Mouse (Mus musculus) heart, adult 2 months (tissue): ENCODE data around the gene Terb1. TPM values are rescaled to one million over a fixed set of nuclear protein-coding genes. Genes with fewer than 3 reads are reported as not detected.

Experiments
- DNase-seq, 2 experiments: peaks; one replicate each; pipeline ENCODE4 v3.0.0; 2021
- H3K27ac ChIP-seq: fragments of 200-600 bp; 2 replicates; pipeline ENCODE4 v1.8.1; 2022
- H3K27me3 ChIP-seq: fragments of 200-500 bp; 2 replicates; pipeline ENCODE4 v1.6.1; 2012; ENCODE audit warnings: mild to moderate bottlenecking, low read length, inconsistent platforms, mixed read lengths; ENCODE audit not compliant: control insufficient read depth, insufficient read depth
- H3K36me3 ChIP-seq: fragments of 200-500 bp; 2 replicates; pipeline ENCODE4 v1.6.1; 2012; ENCODE audit warnings: low read length, inconsistent platforms; ENCODE audit not compliant: control insufficient read depth, insufficient read depth
- H3K4me1 ChIP-seq: fragments of 200-500 bp; 2 replicates; pipeline ENCODE4 v1.6.1; 2011; ENCODE audit warnings: low read length; ENCODE audit not compliant: control insufficient read depth, insufficient read depth
- H3K4me3 ChIP-seq: fragments of 200-600 bp; 2 replicates; pipeline ENCODE4 v1.8.1; 2022
- H3K79me2 ChIP-seq: fragments of 200-500 bp; replicated peaks from 2 replicates; pipeline ENCODE4 v1.6.1; 2012; ENCODE audit warnings: mild to moderate bottlenecking, inconsistent platforms, low read length, moderate library complexity, mixed read lengths; ENCODE audit not compliant: control insufficient read depth, insufficient read depth
- H3K9ac ChIP-seq: fragments of 200-500 bp; 2 replicates; pipeline ENCODE4 v1.6.1; 2012; ENCODE audit warnings: low read depth, mild to moderate bottlenecking, control low read depth, inconsistent platforms, low read length, mixed read lengths
- CTCF ChIP-seq: fragments of 200-600 bp; IDR thresholded peaks from 2 replicates; pipeline ENCODE4 v1.8.1; 2022; ENCODE audit warnings: antibody characterized with exemption, mild to moderate bottlenecking, moderate library complexity
- EP300 ChIP-seq: fragments of 200-500 bp; IDR thresholded peaks from 2 replicates; pipeline ENCODE4 v1.6.1; 2011; ENCODE audit warnings: low read depth, low read length, control low read depth; ENCODE audit not compliant: insufficient read depth
- POLR2A ChIP-seq: fragments of 200-500 bp; IDR thresholded peaks from 2 replicates; pipeline ENCODE4 v1.6.1; 2011; ENCODE audit warnings: mild to moderate bottlenecking, low read depth, low read length, control low read depth; ENCODE audit not compliant: insufficient read depth
- WGBS: fragments of 180-500 bp; shearing (Covaris S2); methylation state at CpG from one replicate; pipeline ENCODE4 v1.1.7; 2018; 5-methylcytosine and 5-hydroxymethylcytosine counted together
- intact Hi-C: fragments of 180-260 bp; cut with DNase I; formaldehyde crosslinking; loops from one replicate; pipeline ENCODE4 v1.15.1; 2025
- polyA plus RNA-seq: library from polyadenylated mRNA; depleted of rRNA; stranded (reverse); fragments of >200 nt; gene quantifications from 2 replicates; pipeline ENCODE4 v1.2.3, GENCODE M21; 2012; rRNA removed
- total RNA-seq, 2 experiments: library from RNA; stranded (reverse); gene quantifications; 2 replicates each; pipeline ENCODE4 v1.2.3; 2021

The Terb1 gene
- total and polyA plus RNA-seq, 3 experiments = not detected

- DNase-seq = no peak
- TF ChIP-seq EP300 = no peak
- TF ChIP-seq POLR2A = no peak
- no peak for TF ChIP-seq CTCF
- Histone ChIP-seq H3K27me3 (no peaks in the 10 kb centered on the region), H3K9ac (no peak overlapping the region), H3K27ac (no peak overlapping the region), H3K4me1 (peaks cover 6% of the 10 kb centered on the region), H3K4me3 (no peak overlapping the region), H3K79me2 (no peaks in the 10 kb centered on the region), H3K36me3 (no peaks in the 10 kb centered on the region)
- intact Hi-C loops = no loop called here
- 89% methylated on average over 6 of the region's 6 CpGs for WGBS
Observed at GRCm38 (mm10) chr8:104406340-104407128, 103.2 kb downstream of the Terb1 start.

DNA sequence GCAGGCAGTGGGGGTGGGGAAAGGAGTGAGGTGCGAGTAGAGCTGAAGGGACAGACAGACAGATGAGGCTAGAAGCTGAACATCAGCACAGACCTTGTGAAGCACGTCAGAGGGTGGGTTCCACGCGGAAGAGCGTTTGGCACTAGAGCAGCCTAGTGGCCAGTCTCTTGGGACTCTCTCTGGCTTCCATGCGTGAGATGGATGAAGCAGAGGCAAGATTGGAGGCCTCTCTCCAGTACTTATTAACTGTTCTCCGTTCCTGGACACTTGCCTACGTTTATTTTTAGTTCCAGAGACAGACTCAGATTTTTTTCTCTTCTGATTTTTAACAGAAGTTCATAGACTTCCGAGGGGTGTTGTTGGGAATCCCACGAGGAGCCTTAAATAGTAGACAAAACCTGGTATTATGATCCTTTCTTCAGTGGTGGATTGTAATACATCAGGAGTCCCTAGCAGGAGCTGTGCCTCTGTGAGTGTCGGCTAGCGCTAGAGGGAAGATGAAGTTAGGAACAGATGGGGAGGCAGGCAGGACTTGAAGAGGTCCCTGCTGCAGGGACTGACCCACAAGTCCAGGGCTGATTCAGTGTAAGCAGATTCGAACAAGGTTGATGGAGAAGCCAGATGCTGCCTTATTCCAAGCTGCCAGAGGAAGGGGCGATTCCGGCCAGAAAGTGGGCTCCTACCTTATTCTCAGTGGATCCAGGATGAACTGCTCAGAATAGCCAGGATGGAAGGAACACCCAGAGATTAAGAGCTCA is 104.1 kb downstream of the Terb1 start:
- Histone ChIP-seq H3K9ac (peak overlapping the region; percentile 31; the same call in 1 of the 2 replicates), H3K4me3 (no peak overlapping the region), H3K27me3 (no peaks in the 10 kb centered on the region), H3K4me1 (peaks cover 6% of the 10 kb centered on the region), H3K27ac (peak overlapping the region; percentile 56), H3K79me2 (no peaks in the 10 kb centered on the region), H3K36me3 (no peaks in the 10 kb centered on the region)
- TF ChIP-seq EP300 (no peak), POLR2A (no peak), CTCF (no peak)
- intact Hi-C loops = no loop called here
- WGBS = 25% methylated on average over 15 of the region's 15 CpGs
- peak in 1 of 2 experiments; percentile 36 for DNase-seq

DNA sequence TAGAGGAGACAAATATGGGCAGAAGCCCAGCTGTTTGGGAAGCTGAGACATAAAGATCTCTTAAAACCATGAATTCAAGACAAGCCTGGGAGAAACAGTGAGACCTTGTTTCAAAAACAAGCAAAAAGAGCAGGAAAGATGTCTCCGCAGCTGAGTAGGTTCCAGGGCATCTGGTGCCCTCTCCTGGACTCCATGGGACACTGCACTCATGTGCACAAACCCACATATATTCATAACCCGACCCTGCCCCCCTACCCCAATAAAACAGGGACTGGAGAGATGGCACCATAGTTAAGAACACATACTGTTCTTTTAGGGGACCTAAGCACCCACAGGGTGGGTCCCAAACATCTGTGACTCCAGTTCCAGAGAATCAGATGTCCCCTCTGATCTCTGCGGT is 106.1 kb downstream of the Terb1 start:
- intact Hi-C loops = no loop called here

More for the DNA sequence above, 106.1 kb downstream of the Terb1 start:
- WGBS = 73% methylated on average over 3 of the region's 3 CpGs
- H3K36me3 ChIP-seq = no peaks in the 10 kb centered on the region
- no peaks in the 10 kb centered on the region for H3K27me3 ChIP-seq
- peaks cover 6% of the 10 kb centered on the region for H3K4me1 ChIP-seq
- no peak for TF ChIP-seq EP300
- TF ChIP-seq CTCF = peak; percentile 67
- H3K4me3 ChIP-seq = no peak overlapping the region
- H3K27ac ChIP-seq = no peak overlapping the region
- no peaks in the 10 kb centered on the region for H3K79me2 ChIP-seq
- no peak overlapping the region for H3K9ac ChIP-seq
- no peak for DNase-seq

Other genes starting within 250 kb of the Terb1 start
- not detected for gene Cmtm2a, start 216.7 kb downstream of the Terb1 start, total RNA-seq
- gene Cmtm2a, start 216.7 kb downstream of the Terb1 start, polyA plus RNA-seq = 0.10 and 0.32 TPM in 2 replicates
- gene Gm45711, start 199.8 kb downstream of the Terb1 start, total RNA-seq = not detected
- not detected in 2 replicates for gene Gm45711, start 199.8 kb downstream of the Terb1 start, polyA plus RNA-seq
- not detected for gene Cmtm1, start 199.8 kb downstream of the Terb1 start, total RNA-seq
- gene Cmtm1, start 199.8 kb downstream of the Terb1 start, polyA plus RNA-seq = not detected in 2 replicates
- gene Gm11020, start 188.3 kb downstream of the Terb1 start, total RNA-seq = not detected
- gene Gm11020, start 188.3 kb downstream of the Terb1 start, polyA plus RNA-seq = not detected in 2 replicates
- gene Cmtm2b, start 187.7 kb downstream of the Terb1 start, total RNA-seq = not detected
- gene Cmtm2b, start 187.7 kb downstream of the Terb1 start, polyA plus RNA-seq = 0.12 and 0.20 TPM in 2 replicates
- 10 to 100 TPM; 10.5 to 16.4 TPM for gene Cmtm3, start 170.5 kb downstream of the Terb1 start, total RNA-seq
- gene Cmtm3, start 170.5 kb downstream of the Terb1 start, polyA plus RNA-seq = 39.1 and 44.1 TPM in 2 replicates
- gene Cmtm4, start 114.1 kb downstream of the Terb1 start, total RNA-seq = 10 to 100 TPM; 10.0 to 11.4 TPM
- gene Cmtm4, start 114.1 kb downstream of the Terb1 start, polyA plus RNA-seq = 7.3 and 13.4 TPM in 2 replicates
- 100 to 1,000 TPM in 1 of 2 experiments, 10 to 100 TPM in 1; 86.8 to 107 TPM for gene Dync1li2, start 66.9 kb downstream of the Terb1 start, total RNA-seq
- gene Dync1li2, start 66.9 kb downstream of the Terb1 start, polyA plus RNA-seq = 20.2 and 38.5 TPM in 2 replicates
- gene Nae1, start 24.7 kb upstream of the Terb1 start, total RNA-seq = 10 to 100 TPM; 27.0 to 31.4 TPM
- gene Nae1, start 24.7 kb upstream of the Terb1 start, polyA plus RNA-seq = 11.0 and 28.0 TPM in 2 replicates
- gene Car7, start 24.8 kb upstream of the Terb1 start, total RNA-seq = 1 to 10 TPM; 2.0 to 2.9 TPM
- gene Car7, start 24.8 kb upstream of the Terb1 start, polyA plus RNA-seq = 9.3 and 11.2 TPM in 2 replicates
- 10 to 100 TPM; 18.4 to 35.8 TPM for gene Pdp2, start 81.5 kb upstream of the Terb1 start, total RNA-seq
- gene Pdp2, start 81.5 kb upstream of the Terb1 start, polyA plus RNA-seq = 10.0 and 18.8 TPM in 2 replicates
- 1 to 10 TPM; 3.3 to 4.3 TPM for gene Cdh16, start 114.5 kb upstream of the Terb1 start, total RNA-seq
- gene Cdh16, start 114.5 kb upstream of the Terb1 start, polyA plus RNA-seq = 7.1 and 11.0 TPM in 2 replicates
- 100 to 1,000 TPM; 123 to 414 TPM for gene Rrad, start 121.4 kb upstream of the Terb1 start, total RNA-seq
- 205 and 316 TPM in 2 replicates for gene Rrad, start 121.4 kb upstream of the Terb1 start, polyA plus RNA-seq
- 10 to 100 TPM; 63.9 to 66.9 TPM for gene Ciao2b, start 132.1 kb upstream of the Terb1 start, total RNA-seq
- 51.6 and 58.1 TPM in 2 replicates for gene Ciao2b, start 132.1 kb upstream of the Terb1 start, polyA plus RNA-seq
- not detected for gene Ces2a, start 224.1 kb upstream of the Terb1 start, total RNA-seq
- gene Ces2a, start 224.1 kb upstream of the Terb1 start, polyA plus RNA-seq = 0.18 TPM in 1 of 2 replicates, not detected in the other